Mouse (Mus musculus) embryonic facial prominence, embryonic 15.5 days (tissue): ENCODE measurements around the gene Gtf3a. TPM values are rescaled to one million over a fixed set of nuclear protein-coding genes. Genes with fewer than 3 reads are reported as not detected.
"Not testable (repeated sequence)": the region's sequence is repeated elsewhere in the genome, so short reads cannot be mapped to it uniquely, and the experiment has no call there.

Experiments used
- ATAC-seq: fragments of 200-750 bp; cut with Nextera tagmentation; 2 replicates; pipeline ENCODE4 v1.8.0; 2017; ENCODE audit warnings: low read depth, moderate TSS enrichment; ENCODE audit not compliant: insufficient number of reproducible peaks, low FRiP score, low TSS enrichment
- H3K27ac ChIP-seq: fragments of 300-500 bp; sonication (generic); replicated peaks from 2 replicates; pipeline ENCODE4 v1.5.1; 2015; ENCODE audit warnings: mild to moderate bottlenecking, inconsistent platforms
- H3K27me3 ChIP-seq: fragments of 300-500 bp; sonication (generic); 2 replicates; pipeline ENCODE4 v1.6.1; 2015; ENCODE audit warnings: inconsistent platforms
- H3K36me3 ChIP-seq: fragments of 300-500 bp; sonication (generic); 2 replicates; pipeline ENCODE4 v1.6.1; 2015; ENCODE audit warnings: mild to moderate bottlenecking, inconsistent platforms
- H3K4me1 ChIP-seq: fragments of 300-500 bp; sonication (generic); 2 replicates; pipeline ENCODE4 v1.6.1; 2015; ENCODE audit warnings: inconsistent platforms
- H3K4me2 ChIP-seq: fragments of 300-500 bp; sonication (generic); replicated peaks from 2 replicates; pipeline ENCODE4 v1.6.1; 2015; ENCODE audit warnings: mild to moderate bottlenecking, inconsistent platforms
- H3K4me3 ChIP-seq: fragments of 300-500 bp; sonication (generic); replicated peaks from 2 replicates; pipeline ENCODE4 v1.5.1; 2015; ENCODE audit warnings: mild to moderate bottlenecking, inconsistent platforms
- H3K9ac ChIP-seq: fragments of 300-500 bp; sonication (generic); 2 replicates; pipeline ENCODE4 v1.6.1; 2015; ENCODE audit warnings: inconsistent platforms
- H3K9me3 ChIP-seq: fragments of 300-500 bp; sonication (generic); replicated peaks from 2 replicates; pipeline ENCODE4 v1.6.1; 2016; ENCODE audit warnings: inconsistent platforms
- WGBS: fragments of 180-500 bp; shearing (Covaris S2); methylation state at CpG from one replicate; pipeline ENCODE4 v1.1.7; 2015; 5-methylcytosine and 5-hydroxymethylcytosine counted together
- polyA plus RNA-seq: library from polyadenylated mRNA; unstranded; fragments of >200 nt; fragmentation: Nextera tagmentation; extraction: Ambion mirVana; gene quantifications from 2 replicates; pipeline ENCODE4 v1.2.1, GENCODE M21; 2015

Gene Gtf3a
- polyA plus RNA-seq, 1 experiment from 2014 or later, result 105 TPM

- WGBS, result 80% methylated on average over 16 of the region's 16 CpGs
- no peak overlapping the region for H3K9ac ChIP-seq
- ATAC-seq, result no peak
Observed at GRCm38 (mm10) chr5:146939109-146939796, 9.2 kb upstream of the Gtf3a start.

DNA sequence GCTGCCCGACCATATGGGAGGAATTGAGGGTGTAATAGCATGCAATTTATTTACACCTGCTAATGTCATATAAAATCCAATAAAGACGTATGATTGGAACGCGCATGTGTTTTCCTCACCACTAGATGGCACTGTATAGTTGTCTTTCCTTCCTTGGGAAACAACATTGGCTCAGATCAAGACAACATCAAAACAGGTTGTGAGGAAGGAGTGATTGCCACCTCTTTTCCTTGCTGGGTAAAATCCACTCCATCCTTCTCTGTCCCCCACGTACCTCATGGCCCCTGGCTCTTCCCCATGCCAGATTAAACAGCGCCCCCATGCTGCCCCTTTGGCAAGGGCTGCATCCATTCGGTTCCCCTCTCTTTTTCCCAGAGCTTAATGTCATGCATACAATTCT, 8.2 kb upstream of the Gtf3a start:
- H3K4me1 ChIP-seq, result no peaks in the 10 kb centered on the region
- ATAC-seq, result no peak
- 19% methylated on average over 7 of the region's 7 CpGs for WGBS

More at GRCm38 (mm10) chr5:146939109-146939796, 9.2 kb upstream of the Gtf3a start:
- Histone ChIP-seq H3K9me3 (no peaks in the 10 kb centered on the region), H3K27ac (no peak overlapping the region), H3K4me1 (no peaks in the 10 kb centered on the region), H3K4me3 (no peak overlapping the region), H3K27me3 (no peaks in the 10 kb centered on the region; the same call in 1 of the 2 replicates), H3K4me2 (no peak overlapping the region), H3K36me3 (no peaks in the 10 kb centered on the region)

GRCm38 (mm10) chr5:146941939-146942338, 6.5 kb upstream of the Gtf3a start:
- not testable (repeated sequence) for H3K4me1 ChIP-seq, H3K27ac ChIP-seq, H3K36me3 ChIP-seq, H3K9me3 ChIP-seq, H3K4me2 ChIP-seq, H3K27me3 ChIP-seq, H3K4me3 ChIP-seq, ATAC-seq, H3K9ac ChIP-seq
- 31% methylated on average over 2 of the region's 2 CpGs for WGBS

More for the DNA sequence above, 8.2 kb upstream of the Gtf3a start:
- H3K36me3 ChIP-seq, result no peaks in the 10 kb centered on the region
- H3K27me3 ChIP-seq, result no peaks in the 10 kb centered on the region; the same call in 1 of the 2 replicates
- H3K9me3 ChIP-seq, result no peaks in the 10 kb centered on the region
- H3K9ac ChIP-seq, result no peak overlapping the region
- H3K27ac ChIP-seq, result no peak overlapping the region
- no peak overlapping the region for H3K4me3 ChIP-seq
- no peak overlapping the region for H3K4me2 ChIP-seq

- H3K36me3 ChIP-seq, result no peaks in the 10 kb centered on the region
- H3K4me2 ChIP-seq, result no peak overlapping the region
- H3K9me3 ChIP-seq, result no peaks in the 10 kb centered on the region
- H3K9ac ChIP-seq, result no peak overlapping the region
- H3K27me3 ChIP-seq, result no peaks in the 10 kb centered on the region
- 43% methylated on average over 15 of the region's 15 CpGs for WGBS
- H3K4me3 ChIP-seq, result no peak overlapping the region
- no peak for ATAC-seq
- 0 out of 2 replicates have a peak, but pooled peaks cover 2% of the 10 kb centered on the region for H3K4me1 ChIP-seq
- H3K27ac ChIP-seq, result no peak overlapping the region
Observed at GRCm38 (mm10) chr5:146942965-146943364, 5.5 kb upstream of the Gtf3a start.

GRCm38 (mm10) chr5:146944568-146944967, 3.9 kb upstream of the Gtf3a start:
- Histone ChIP-seq H3K9me3 (no peaks in the 10 kb centered on the region), H3K36me3 (no peaks in the 10 kb centered on the region), H3K4me2 (no peak overlapping the region), H3K4me3 (no peak overlapping the region), H3K27ac (no peak overlapping the region), H3K9ac (no peak overlapping the region), H3K4me1 (peaks cover 6% of the 10 kb centered on the region), H3K27me3 (no peaks in the 10 kb centered on the region)
- WGBS, result 94% methylated on average over 2 of the region's 2 CpGs
- no peak for ATAC-seq

GRCm38 (mm10) chr5:146946682-146947081, 1.8 kb upstream of the Gtf3a start:
- H3K36me3 ChIP-seq, result peaks cover 13% of the 10 kb centered on the region
- peaks cover 12% of the 10 kb centered on the region for H3K4me1 ChIP-seq
- no peak for ATAC-seq
- no peak overlapping the region for H3K4me2 ChIP-seq
- H3K9ac ChIP-seq, result no peak overlapping the region
- no peak overlapping the region for H3K27ac ChIP-seq
- H3K4me3 ChIP-seq, result no peak overlapping the region
- no peaks in the 10 kb centered on the region for H3K9me3 ChIP-seq
- H3K27me3 ChIP-seq, result no peaks in the 10 kb centered on the region
- 87% methylated on average over 9 of the region's 9 CpGs for WGBS

- H3K4me2 ChIP-seq, result no peak overlapping the region
- H3K9me3 ChIP-seq, result no peaks in the 10 kb centered on the region
- no peaks in the 10 kb centered on the region for H3K27me3 ChIP-seq
- no peak overlapping the region for H3K4me3 ChIP-seq
- no peak overlapping the region for H3K9ac ChIP-seq
- no peak for ATAC-seq
- WGBS, result 91% methylated on average over 6 of the region's 6 CpGs
- no peak overlapping the region for H3K27ac ChIP-seq
- H3K4me1 ChIP-seq, result peaks cover 12% of the 10 kb centered on the region
- H3K36me3 ChIP-seq, result peaks cover 21% of the 10 kb centered on the region
Observed at GRCm38 (mm10) chr5:146947497-146947896, 960 bp upstream of the Gtf3a start.

GRCm38 (mm10) chr5:146948041-146948507, 383 bp upstream of the Gtf3a start:
- ATAC-seq, result no peak
- peak overlapping the region; percentile 83; the same call in 1 of the 2 replicates for H3K9ac ChIP-seq
- no peaks in the 10 kb centered on the region for H3K27me3 ChIP-seq
- H3K27ac ChIP-seq, result peak overlapping the region; percentile 87
- peak overlapping the region; percentile 90 for H3K4me2 ChIP-seq
- peaks cover 12% of the 10 kb centered on the region for H3K4me1 ChIP-seq
- 11% methylated on average over 10 of the region's 10 CpGs for WGBS
- no peaks in the 10 kb centered on the region for H3K9me3 ChIP-seq
- H3K4me3 ChIP-seq, result peak overlapping the region; percentile 76
- peaks cover 26% of the 10 kb centered on the region for H3K36me3 ChIP-seq

DNA sequence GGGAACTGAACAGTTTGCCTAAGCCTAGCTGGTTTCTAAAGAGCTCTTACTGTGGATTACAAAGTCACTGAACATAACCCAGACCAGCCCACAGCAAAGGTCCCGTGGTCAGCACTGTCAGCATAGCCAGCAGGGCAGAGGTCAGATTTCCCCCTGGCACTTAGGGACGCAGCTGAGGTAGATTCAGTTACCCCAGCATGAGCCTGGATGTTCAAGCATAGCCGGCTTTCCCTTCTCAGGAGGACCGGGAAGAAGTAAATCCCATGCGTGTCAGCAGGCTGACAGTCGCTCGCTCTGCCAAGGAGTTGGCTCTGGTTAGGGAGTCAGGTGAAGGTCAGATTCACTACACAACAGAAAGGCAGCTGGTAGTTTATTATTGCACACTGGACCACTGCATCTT, 6.1 kb downstream of the Gtf3a start:
- Histone ChIP-seq H3K9ac (no peak overlapping the region), H3K9me3 (no peaks in the 10 kb centered on the region), H3K27me3 (no peaks in the 10 kb centered on the region), H3K4me3 (no peak overlapping the region), H3K36me3 (peaks cover 88% of the 10 kb centered on the region), H3K4me2 (no peak overlapping the region), H3K27ac (no peak overlapping the region), H3K4me1 (peaks cover 6% of the 10 kb centered on the region)
- no peak for ATAC-seq
- 88% methylated on average over 7 of the region's 7 CpGs for WGBS

DNA sequence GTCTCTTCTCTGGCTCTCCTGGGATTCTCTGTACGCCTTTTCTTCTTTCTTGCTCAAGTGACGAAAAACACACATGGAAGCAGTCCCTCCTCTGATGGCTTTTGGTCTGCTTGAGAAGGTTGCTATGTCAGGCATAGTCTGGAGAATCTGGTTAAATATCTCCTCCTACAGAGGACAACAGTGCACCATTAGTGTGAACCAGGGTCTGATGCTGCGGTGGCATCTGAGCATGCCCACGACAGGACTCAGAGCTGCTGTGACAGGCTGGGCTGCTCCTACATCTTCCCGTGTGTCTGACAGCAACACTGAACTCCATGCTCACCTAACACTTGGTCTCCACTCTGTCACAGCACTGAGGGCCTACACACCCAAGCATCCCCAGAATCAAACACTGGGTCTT, 7.2 kb downstream of the Gtf3a start:
- ATAC-seq, result no peak
- no peak overlapping the region for H3K27ac ChIP-seq
- no peak overlapping the region for H3K4me3 ChIP-seq
- no peak overlapping the region for H3K4me2 ChIP-seq
- no peaks in the 10 kb centered on the region for H3K27me3 ChIP-seq
- no peaks in the 10 kb centered on the region for H3K4me1 ChIP-seq
- no peaks in the 10 kb centered on the region for H3K9me3 ChIP-seq
- H3K36me3 ChIP-seq, result peaks cover 88% of the 10 kb centered on the region
- WGBS, result 77% methylated on average over 5 of the region's 5 CpGs
- H3K9ac ChIP-seq, result no peak overlapping the region

DNA sequence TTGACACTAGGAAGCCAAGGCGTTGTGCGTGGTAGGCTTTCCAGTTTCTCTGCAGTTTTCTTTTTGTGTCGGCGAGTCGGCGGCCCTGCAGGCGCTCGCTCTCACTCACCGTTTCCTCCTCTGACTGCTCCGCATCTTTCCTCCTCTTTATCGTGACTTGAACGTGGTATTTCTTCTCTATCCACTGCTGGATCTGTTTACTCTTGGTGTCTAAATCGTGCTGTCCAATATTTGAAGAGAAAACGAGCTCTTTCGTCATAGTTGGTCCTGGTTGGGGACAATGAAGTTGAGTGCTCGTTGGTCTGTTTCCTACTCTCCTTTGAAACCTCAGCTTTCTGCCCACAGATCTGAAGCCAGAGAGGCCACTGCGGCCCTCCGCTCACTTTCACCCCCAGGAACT, 8.2 kb downstream of the Gtf3a start:
- Histone ChIP-seq H3K27ac (no peak overlapping the region), H3K9ac (no peak overlapping the region), H3K4me1 (no peaks in the 10 kb centered on the region), H3K4me2 (no peak overlapping the region), H3K9me3 (no peaks in the 10 kb centered on the region), H3K4me3 (no peak overlapping the region), H3K36me3 (peaks cover 78% of the 10 kb centered on the region), H3K27me3 (no peaks in the 10 kb centered on the region)
- ATAC-seq, result no peak
- WGBS, result 90% methylated on average over 18 of the region's 18 CpGs
